Mouse (Mus musculus): ENCODE measurements at regions not wholly inside any gene's neighbourhood (a gene's known extent, or its start where the extent isn't known, plus 50 kb on each side); places are given as distances from the start of the nearest gene placed in this dataset.

- TF ChIP-seq CTCF (IDR thresholded peaks at IDR 0.05; ENCODE audit: extremely low read depth, insufficient read length, insufficient replicate concordance, low read depth, low read length) (no peak), POLR2A (IDR thresholded peaks at IDR 0.05; ENCODE audit: low read depth, low read length) (no peak)
Observed at GRCm38 (mm10) chr13:75541446-75541845, 165.1 kb upstream of the Ell2 start.

Measured in small intestine, adult 2 months (tissue).